Mouse (Mus musculus): Measurements from ENCODE around the gene Tceal5.
"Not testable (repeated sequence)": the region's sequence is repeated elsewhere in the genome, so short reads cannot be mapped to it uniquely, and the experiment has no call there.

The Tceal5 gene

GRCm38 (mm10) chrX:136203664-136204066, at the start of gene Tceal5:
TSS of gene Tceal5 (minus strand) at chrX:136203876.
- peak; percentile 48 for DNase-seq (ENCODE audit: low spot score)

GRCm38 (mm10) chrX:136252023-136252729, 48.5 kb upstream of the Tceal5 start:
- DNase-seq (ENCODE audit: low spot score), result no peak

DNA sequence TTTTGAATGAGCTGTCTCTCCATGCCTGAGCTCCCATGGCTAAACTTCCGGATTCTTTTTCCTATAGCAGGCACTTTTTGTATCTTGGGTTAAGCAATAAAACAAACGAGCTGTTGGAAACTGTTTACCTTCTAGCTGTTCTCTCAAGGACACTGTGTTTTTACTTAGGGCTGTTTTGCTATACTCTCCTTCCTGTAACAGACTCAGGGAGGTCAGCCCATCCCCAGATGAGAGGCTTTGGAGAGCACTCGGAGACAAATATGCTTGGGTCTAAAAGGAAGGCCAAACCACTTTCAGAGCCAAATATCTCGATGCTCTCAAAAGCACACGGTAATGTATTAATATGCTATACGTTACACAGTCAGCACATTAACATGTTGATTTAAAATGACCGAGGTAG, 46.0 kb upstream of the Tceal5 start:
- no peak for DNase-seq (ENCODE audit: low spot score)

DNA sequence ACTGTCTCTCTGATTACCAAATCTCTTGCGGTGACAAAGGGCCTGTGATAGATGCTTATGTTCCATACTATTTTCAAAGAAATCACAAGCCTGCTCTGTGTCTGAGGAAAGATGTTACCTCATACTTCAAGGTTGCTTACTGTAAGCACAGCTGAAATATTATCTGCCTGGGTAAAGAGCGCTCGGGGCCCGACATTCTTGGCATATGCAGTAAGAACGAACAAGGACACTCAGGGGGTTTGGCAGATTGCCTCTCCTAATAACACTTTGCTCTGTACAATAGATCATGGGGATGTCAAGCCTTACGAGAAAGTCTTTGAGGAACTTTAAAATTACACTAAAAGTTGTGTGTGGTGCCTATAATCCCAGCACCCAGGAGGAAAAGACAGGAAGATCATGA, 45.1 kb upstream of the Tceal5 start:
- DNase-seq (ENCODE audit: low spot score), result no peak

GRCm38 (mm10) chrX:136245521-136246071, 41.9 kb upstream of the Tceal5 start:
- peak; percentile 27 for DNase-seq (ENCODE audit: low spot score)

- peak; percentile 82 for DNase-seq (ENCODE audit: low spot score)
Measured at GRCm38 (mm10) chrX:136244574-136245229, 41.0 kb upstream of the Tceal5 start, which contains the start of gene Tceal9. TSS of gene Tceal9 (plus strand) at chrX:136245079.

DNA sequence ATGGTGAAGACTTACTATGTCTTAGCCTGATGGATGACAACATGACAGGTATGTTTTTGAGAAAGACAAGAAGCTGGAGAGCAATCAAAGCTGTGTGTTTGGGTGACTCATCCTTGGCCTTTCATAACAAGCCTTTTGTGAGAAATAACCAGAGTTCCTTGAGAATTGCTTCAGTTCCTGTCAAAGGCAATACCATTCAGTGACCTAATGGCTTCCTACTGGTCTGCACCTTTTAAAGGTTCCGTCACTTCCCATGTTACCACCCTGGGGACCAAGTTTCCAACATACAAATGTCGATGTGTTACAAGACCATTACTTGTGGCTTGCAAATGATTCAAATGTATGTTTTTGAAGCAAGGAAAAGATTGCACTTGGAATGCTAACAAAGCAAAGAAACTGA, 39.5 kb upstream of the Tceal5 start:
- DNase-seq (ENCODE audit: low spot score), result no peak

GRCm38 (mm10) chrX:136238118-136238517, 34.4 kb upstream of the Tceal5 start:
- DNase-seq (ENCODE audit: low spot score), result peak; percentile 61

GRCm38 (mm10) chrX:136227768-136228167, 24.1 kb upstream of the Tceal5 start:
- no peak for DNase-seq (ENCODE audit: low spot score)

GRCm38 (mm10) chrX:136223714-136224113, 20.0 kb upstream of the Tceal5 start:
- DNase-seq (ENCODE audit: low spot score), result no peak

DNA sequence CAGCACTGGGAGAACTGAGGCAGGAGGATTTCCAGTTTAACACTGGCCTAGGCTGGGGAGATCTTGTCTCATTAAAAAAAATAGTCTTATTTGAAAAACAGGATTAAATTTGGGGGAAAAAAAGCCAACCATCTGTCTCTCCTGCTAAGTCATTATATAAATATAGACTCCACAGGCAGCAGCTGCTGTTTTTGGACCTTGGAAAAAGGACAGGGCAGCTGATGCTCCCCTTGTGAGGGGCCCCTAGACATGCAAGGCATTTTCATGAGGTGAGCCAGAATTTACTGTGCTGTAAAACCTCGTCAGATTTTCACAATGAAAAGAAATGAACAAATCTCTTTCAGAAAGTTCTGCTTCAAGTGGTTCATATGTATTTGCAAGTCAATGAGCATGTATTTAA, 12.6 kb upstream of the Tceal5 start:
- no peak for DNase-seq (ENCODE audit: low spot score)

- not testable (repeated sequence) for DNase-seq (ENCODE audit: low spot score)
Measured at GRCm38 (mm10) chrX:136214729-136215677, 11.3 kb upstream of the Tceal5 start, which contains the start of the genes Tceal7 and Bex1. TSS of gene Tceal7 (plus strand) at chrX:136214779. TSS of gene Bex1 (minus strand) at chrX:136215513.

DNA sequence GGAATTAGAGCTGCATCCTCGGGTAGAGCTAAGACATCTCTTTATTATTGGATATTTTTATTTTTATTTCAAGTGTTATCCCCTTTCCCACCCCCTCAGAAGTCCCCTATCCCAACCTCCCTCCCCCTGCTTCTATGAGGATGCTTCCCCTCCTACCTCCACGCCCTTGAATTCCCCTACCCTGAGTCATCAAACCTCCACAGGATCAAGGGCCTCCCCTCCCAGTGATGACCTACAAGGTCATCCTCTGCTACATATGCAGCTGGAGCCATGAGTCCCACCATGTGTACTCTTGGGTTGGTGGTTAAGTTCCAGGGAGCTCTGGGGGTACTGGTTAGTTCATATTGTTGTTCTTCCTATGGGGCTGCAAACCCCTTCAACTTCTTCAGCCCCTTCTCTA, 9.7 kb upstream of the Tceal5 start:
- DNase-seq (ENCODE audit: low spot score), result no peak

- DNase-seq (ENCODE audit: low spot score), result no peak
Measured at GRCm38 (mm10) chrX:136204406-136204805, 730 bp upstream of the Tceal5 start.

DNA sequence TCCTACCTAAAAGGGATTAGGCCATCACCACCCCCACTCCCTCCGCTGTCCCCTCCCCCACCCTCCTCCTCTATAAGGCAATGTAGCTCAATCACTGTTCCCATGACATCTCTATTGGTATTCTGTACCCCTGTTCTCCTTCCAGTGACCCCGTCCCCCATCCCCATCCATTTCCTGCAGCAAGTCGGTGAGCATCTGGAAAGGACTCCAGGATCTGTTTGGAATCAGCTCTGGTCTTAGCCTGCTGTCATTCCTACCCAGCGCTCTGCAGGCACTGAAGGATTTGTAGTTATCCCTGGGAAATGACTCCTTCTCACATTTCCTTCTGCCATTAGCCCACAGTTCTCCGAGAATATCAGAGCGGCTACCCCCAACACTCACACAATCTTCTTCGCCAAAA, 419 bp downstream of the Tceal5 start:
- DNase-seq (ENCODE audit: low spot score), result no peak

DNA sequence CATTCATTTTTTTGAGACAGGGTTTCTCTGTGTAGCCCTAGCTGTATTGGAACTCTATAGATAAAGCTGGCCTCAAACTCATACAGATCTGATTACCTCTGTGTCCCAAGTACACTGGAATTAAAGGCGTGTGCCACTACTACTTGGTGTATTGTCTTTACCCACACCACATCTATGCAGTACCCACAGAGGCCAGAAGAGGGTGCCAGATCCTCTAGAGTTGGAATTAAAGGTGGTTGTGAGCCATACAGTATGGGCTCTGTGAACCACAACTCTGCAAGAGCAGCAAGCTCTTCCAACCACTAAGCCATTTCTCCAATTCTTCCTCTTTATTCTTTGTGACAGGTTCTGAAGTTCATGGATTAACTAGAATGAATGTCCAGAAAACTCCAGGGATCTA, 6.8 kb downstream of the Tceal5 start:
- DNase-seq (ENCODE audit: low spot score), result peak; percentile 42

DNA sequence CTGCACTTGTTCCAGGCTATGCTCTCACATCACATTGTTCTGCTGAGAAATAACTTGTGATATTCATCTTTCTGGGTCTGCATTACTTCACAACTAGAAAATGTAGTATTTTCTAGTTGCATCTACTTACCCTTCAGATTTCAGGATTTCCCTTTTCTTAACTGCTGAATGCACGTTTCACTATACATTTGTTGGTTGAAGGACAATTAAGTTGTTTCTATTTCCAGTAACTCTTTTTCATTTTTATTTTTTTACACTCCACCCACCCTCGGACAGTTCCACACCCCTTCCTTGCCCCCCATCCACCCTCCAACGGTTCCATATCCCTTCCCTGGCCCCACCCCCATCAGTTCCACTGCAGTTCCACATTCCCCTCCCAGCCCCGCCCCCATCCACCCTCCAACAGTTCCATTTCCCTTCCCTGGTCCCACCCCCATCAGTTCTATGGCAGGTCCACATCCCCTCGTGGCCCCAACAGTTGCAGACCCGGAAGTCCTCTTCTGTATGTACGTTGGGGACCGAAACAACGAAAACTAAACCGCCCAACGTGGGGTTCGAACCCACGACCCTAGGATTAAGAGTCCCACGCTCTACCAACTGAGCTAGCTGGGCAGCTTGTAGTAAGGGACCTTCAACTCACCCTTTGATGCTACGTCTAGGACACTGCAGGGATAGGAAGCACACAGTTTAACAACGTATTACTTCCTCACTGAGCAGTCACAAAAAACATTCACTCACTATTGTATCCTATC, 8.3 kb downstream of the Tceal5 start:
- DNase-seq (ENCODE audit: low spot score), result no peak

GRCm38 (mm10) chrX:136183107-136183506, 20.6 kb downstream of the Tceal5 start:
- no peak for DNase-seq (ENCODE audit: low spot score)

GRCm38 (mm10) chrX:136180897-136181553, 22.7 kb downstream of the Tceal5 start:
- DNase-seq (ENCODE audit: low spot score), result peak; percentile 36

GRCm38 (mm10) chrX:136172786-136173185, 30.9 kb downstream of the Tceal5 start:
- peak; percentile 22 for DNase-seq (ENCODE audit: low spot score)

GRCm38 (mm10) chrX:136172118-136172551, 31.5 kb downstream of the Tceal5 start, which contains the start of gene Tceal8:
TSS of gene Tceal8 (minus strand) at chrX:136172342.
- DNase-seq (ENCODE audit: low spot score), result peak; percentile 88
